Mouse (Mus musculus): Measurements from ENCODE around the gene Gm5148. TPM values are rescaled to one million over a fixed set of nuclear protein-coding genes. Genes with fewer than 3 reads are reported as not detected.

The Gm5148 gene
- total RNA-seq (2021): 1 to 10 TPM; 3.9 to 4.8 TPM
- long read RNA-seq: 0 reads

GRCm38 (mm10) chr3:37724171-37724804 lies at the start of gene Gm5148:
TSS of gene Gm5148 (minus strand) at chr3:37724490.
- DNase-seq (ENCODE audit: low spot score in 2 of 2): peak; percentile 19 to 55

GRCm38 (mm10) chr3:37770951-37771350 lies 46.7 kb upstream of the Gm5148 start:
- no peak for DNase-seq (ENCODE audit: low spot score in 2 of 2)

DNA sequence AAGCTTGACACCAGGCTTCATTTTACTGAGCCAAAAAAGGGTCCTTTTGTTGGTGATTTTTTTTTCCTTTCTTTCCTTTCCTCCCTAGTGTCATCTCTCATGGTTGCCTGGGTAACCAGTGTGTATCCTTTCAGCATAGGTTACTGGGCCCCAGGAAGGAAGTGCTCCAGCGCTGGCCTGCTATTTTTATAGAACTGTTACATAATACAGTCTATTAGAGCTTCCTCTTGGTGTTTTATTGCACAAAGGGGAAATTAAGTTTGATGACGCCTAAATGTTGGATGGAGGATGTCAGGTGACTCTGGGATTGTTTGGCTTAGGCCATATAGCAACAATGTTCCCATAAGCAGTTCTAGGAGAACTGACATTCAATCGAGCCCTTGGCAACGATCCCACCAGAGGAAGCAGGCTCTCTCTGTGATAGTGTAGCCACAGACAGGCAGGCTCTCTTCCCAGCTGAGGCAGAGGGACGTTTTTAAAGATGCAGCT lies 45.0 kb upstream of the Gm5148 start:
- peak; percentile 53 to 85 for DNase-seq (ENCODE audit: low spot score in 2 of 2)

GRCm38 (mm10) chr3:37767147-37768015 lies 43.1 kb upstream of the Gm5148 start:
- DNase-seq (ENCODE audit: low spot score in 2 of 2): no peak

- no peak for DNase-seq (ENCODE audit: low spot score in 2 of 2)
Measured at GRCm38 (mm10) chr3:37766628-37767027, 42.3 kb upstream of the Gm5148 start.

- DNase-seq (ENCODE audit: low spot score in 2 of 2): no peak
Measured at GRCm38 (mm10) chr3:37765971-37766370, 41.7 kb upstream of the Gm5148 start.

GRCm38 (mm10) chr3:37765275-37765674 lies 41.0 kb upstream of the Gm5148 start:
- no peak for DNase-seq (ENCODE audit: low spot score in 2 of 2)

- no peak for DNase-seq (ENCODE audit: low spot score in 2 of 2)
Measured at GRCm38 (mm10) chr3:37762303-37762702, 38.0 kb upstream of the Gm5148 start.

GRCm38 (mm10) chr3:37761741-37762140 lies 37.5 kb upstream of the Gm5148 start:
- DNase-seq (ENCODE audit: low spot score in 2 of 2): no peak

GRCm38 (mm10) chr3:37760866-37761265 lies 36.6 kb upstream of the Gm5148 start:
- no peak for DNase-seq (ENCODE audit: low spot score in 2 of 2)

DNA sequence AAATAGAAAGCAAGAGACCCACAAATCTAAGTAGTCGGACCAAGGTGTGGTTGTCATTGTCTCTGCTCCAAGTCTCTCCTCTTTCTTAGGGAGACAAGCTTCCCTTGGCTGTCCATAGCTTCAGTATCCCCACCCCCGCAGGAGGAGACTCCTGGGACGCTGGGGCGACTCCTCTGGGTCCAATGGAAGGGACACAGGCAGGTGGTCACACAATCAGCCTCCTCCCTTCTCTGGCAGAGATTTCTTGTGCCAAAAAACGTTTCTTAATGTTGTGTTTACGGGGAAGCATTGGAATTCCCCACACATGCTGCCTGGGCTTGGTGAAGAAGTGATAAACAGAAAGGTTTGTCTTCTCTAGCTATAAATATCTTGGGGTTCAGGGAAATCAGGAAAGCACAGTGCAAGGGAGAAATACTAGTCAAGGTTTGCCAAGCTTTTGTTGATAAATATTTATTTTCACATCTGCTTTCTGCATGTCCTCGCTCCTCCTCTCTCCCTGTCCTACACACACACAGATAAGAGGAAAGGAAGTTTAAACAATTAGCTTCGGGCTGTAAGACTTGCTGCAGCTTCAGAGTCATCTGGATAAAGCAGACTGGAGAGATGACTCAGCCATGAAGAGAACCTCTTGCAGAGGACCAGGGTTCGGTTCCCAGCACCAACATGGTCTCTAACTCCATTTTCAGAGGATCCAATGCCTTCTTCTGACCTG lies 34.5 kb upstream of the Gm5148 start:
- DNase-seq (ENCODE audit: low spot score in 2 of 2): no peak

GRCm38 (mm10) chr3:37758124-37758523 lies 33.8 kb upstream of the Gm5148 start:
- DNase-seq (ENCODE audit: low spot score in 2 of 2): no peak

GRCm38 (mm10) chr3:37757613-37758012 lies 33.3 kb upstream of the Gm5148 start:
- no peak for DNase-seq (ENCODE audit: low spot score in 2 of 2)

DNA sequence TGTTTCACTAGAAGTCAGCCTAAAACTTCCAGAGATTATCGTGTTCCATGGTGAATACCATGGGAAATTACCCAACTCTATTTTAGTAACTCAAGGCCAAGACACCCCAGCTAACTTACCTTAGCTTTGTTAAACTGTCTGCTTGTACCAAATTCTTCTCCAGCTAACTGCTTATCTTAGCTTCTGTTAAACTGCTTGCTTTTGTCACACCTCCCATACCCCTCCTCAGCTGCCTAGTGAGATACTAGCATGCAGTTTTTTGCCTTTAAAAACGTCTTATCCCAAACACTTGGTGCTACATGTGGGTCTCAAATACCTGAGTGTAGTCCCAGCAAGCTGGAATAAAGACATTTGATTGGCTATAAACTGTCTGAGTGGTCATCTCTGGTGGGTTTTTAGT lies 31.7 kb upstream of the Gm5148 start:
- no peak for DNase-seq (ENCODE audit: low spot score in 2 of 2)

GRCm38 (mm10) chr3:37754639-37755038 lies 30.3 kb upstream of the Gm5148 start:
- DNase-seq (ENCODE audit: low spot score in 2 of 2): no peak

DNA sequence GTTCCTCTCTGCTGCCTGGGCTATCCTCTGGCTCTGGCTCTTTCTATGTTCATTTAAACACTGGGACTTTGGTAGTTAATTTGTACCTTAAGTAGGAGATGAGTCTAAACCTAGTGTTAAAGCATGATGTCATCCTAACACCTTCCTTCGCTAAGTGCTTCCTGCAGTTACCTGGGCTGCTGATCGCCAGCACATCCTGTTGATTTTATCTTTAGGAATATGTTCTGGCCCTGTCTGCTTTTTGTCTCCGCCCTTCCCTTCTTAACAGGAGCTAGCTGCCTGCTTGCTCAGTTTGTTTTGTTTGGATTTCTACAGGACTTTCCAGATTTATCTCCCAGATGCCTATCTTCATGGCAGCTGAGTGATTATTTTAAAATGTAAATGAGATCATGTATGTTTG lies 28.9 kb upstream of the Gm5148 start:
- DNase-seq (ENCODE audit: low spot score in 2 of 2): no peak

DNA sequence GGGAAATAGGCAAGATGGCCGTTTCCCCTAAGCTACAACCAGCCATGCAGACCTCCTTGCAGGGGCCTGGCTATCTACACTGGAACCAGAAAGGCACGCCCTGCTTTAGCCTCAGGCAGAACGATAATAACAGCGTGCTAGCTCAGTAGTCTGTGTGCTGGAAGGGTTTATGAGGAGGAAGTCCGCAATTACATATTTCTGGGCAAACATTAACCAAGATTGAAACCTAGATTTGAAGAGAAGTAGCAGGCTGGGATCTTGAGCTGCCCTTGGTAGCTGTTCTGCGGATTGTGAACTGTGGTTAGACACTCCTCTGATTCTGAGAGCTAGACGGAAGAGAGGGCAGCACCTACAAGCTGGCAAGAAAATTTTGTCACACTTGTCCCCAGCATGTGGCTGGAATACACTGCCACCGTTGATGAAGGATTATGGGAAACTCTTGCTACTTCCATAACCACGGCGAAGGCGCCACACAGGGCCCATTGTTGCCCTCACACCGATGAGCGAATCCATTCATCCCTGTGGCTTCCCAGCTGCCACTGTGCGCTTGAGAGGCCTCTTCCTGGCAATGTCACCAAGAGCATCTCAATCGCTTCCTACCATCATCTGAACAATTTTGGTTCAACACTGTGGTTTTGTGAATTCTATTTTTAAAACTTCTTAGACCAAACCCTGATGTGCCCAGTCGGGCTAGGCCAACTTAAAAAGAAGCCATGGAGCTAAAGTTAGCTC lies 23.9 kb upstream of the Gm5148 start:
- no peak for DNase-seq (ENCODE audit: low spot score in 2 of 2)

- no peak for DNase-seq (ENCODE audit: low spot score in 2 of 2)
Measured at GRCm38 (mm10) chr3:37747258-37748001, 23.1 kb upstream of the Gm5148 start.

DNA sequence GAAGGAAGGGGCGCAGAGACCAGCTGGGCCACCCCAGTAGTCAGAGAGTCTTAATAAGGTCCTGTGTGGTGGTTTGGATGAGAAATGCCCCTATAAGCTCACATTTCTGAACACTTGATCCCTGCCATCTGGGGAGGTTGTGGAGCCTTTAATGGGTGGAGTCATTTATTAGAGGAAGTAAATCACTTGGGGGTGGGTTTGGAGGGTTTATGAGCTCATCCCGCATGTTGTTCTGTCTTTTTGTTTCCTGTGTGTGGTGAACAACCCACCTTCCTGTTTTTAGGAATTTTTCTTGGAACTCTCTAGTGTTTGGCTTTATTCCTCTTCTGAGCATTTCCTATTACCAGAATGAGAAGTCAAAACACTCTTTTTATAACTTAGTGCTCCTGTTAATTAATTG lies 19.8 kb upstream of the Gm5148 start:
- DNase-seq (ENCODE audit: low spot score in 2 of 2): no peak

GRCm38 (mm10) chr3:37739996-37740395 lies 15.7 kb upstream of the Gm5148 start:
- DNase-seq (ENCODE audit: low spot score in 2 of 2): no peak
